8 mouse cellular contexts compared by ENCODE assay signal in the genomic region with DNA sequence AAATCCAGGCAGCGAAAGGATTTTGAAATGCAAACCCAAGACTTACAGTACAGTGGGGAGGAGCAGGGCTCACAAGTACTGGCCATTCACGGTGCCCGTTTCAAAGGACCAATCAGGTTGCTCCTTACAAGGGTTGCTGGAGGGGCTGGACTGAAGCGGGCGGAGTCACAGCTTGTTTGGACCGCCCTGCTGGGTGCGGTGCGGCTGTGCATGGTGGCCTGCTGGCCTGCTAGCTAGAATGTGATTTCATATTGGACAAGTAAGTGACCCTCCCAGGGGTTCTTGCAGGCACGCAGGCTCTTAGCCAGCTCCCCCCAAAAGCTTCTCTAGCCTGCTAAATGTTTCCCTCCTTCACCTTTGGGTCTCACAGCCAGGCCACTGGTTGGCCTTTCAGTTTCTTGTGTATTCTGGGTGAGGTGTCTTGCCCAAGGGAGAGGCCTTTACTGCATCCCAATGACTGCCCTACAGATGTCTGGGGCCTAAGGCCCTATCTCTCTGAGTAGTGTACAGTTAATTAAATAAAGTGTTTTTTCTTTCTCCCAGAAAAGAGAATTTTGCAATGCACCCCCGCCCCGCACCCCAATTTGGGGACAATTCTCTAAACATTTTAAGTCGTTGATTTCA. TPM values are rescaled to one million over a fixed set of nuclear protein-coding genes. Genes with fewer than 3 reads are reported as not detected.
A peak's percentile ranks its signal among the peaks of the same experiment; 100 is the strongest.
DNase-seq lines count a peak whose midpoint lies in the region; ATAC-seq lines count a peak whose summit lies in the region.

A gene (plus strand): TSS at position 175 of the 624 bp plus-strand sequence.

- DNase-seq in CD8-positive naive resting alpha-beta T cell, adult 2 months (ENCODE audit: low read depth in 2 of 2, low spot score in 2 of 2), result peak; percentile 90 to 93
- peak; percentile 86 for DNase-seq in c-Kit-positive CD71-positive TER-119-positive erythroid progenitor cells, embryonic 14.5 days (ENCODE audit: low spot score)
- peak; percentile 95 for DNase-seq in forebrain, embryonic 11.5 days (ENCODE audit: low spot score)
- DNase-seq in kidney, postnatal 14 days, result peak; percentile 97
- peak; percentile 97 for DNase-seq in naive thymus-derived CD4-positive, alpha-beta T cell, adult 2 months (ENCODE audit: low read depth)
- peak; percentile 97 for DNase-seq in splenic B cell, adult 2 months (ENCODE audit: low read depth, low spot score)

- no peak within 1 kb of the TSS; the same call in 1 of the 2 replicates for H3K27ac ChIP-seq in forebrain, embryonic 11.5 days (ENCODE audit: low read depth, low read length)
- H3K27ac ChIP-seq in heart, embryonic 15.5 days, result peak within 1 kb of the TSS; percentile 83
- H3K27ac ChIP-seq in liver, embryonic 12.5 days, result no peak within 1 kb of the TSS

- H3K4me3 ChIP-seq in forebrain, embryonic 11.5 days (ENCODE audit: low read depth, low read length), result peak within 1 kb of the TSS; percentile 32
- peak within 1 kb of the TSS; percentile 51 for H3K4me3 ChIP-seq in heart, embryonic 15.5 days
- peak within 1 kb of the TSS; percentile 45 for H3K4me3 ChIP-seq in liver, embryonic 12.5 days

- peak within 1 kb of the TSS; percentile 50 for H3K4me2 ChIP-seq in forebrain, embryonic 11.5 days (ENCODE audit: low read depth, low read length, severe bottlenecking)
- peak within 1 kb of the TSS; percentile 71 for H3K4me2 ChIP-seq in heart, embryonic 15.5 days
- peak within 1 kb of the TSS; percentile 66 for H3K4me2 ChIP-seq in liver, embryonic 12.5 days

- no peaks in the 10 kb centered on the region for H3K27me3 ChIP-seq in forebrain, embryonic 11.5 days (ENCODE audit: control insufficient read depth, insufficient read depth, low read length)
- no peaks in the 10 kb centered on the region for H3K27me3 ChIP-seq in heart, embryonic 15.5 days
- no peaks in the 10 kb centered on the region for H3K27me3 ChIP-seq in liver, embryonic 12.5 days (replicated peaks)
- no peaks in the 10 kb centered on the region for H3K27me3 ChIP-seq in splenic B cell, adult 2 months (ENCODE audit: control insufficient read depth, insufficient read depth, low read length, poor library complexity, severe bottlenecking)

- peaks cover 6% of the 10 kb centered on the region; the same call in 1 of the 2 replicates for H3K4me1 ChIP-seq in forebrain, embryonic 11.5 days (replicated peaks; ENCODE audit: control insufficient read depth, insufficient read depth, low read length)
- H3K4me1 ChIP-seq in heart, embryonic 15.5 days (replicated peaks), result peaks cover 20% of the 10 kb centered on the region
- H3K4me1 ChIP-seq in liver, embryonic 12.5 days, result peaks cover 13% of the 10 kb centered on the region

- ATAC-seq in forebrain, embryonic 11.5 days (replicated peaks; ENCODE audit: low FRiP score), result peak; percentile 100
- peak; percentile 99 for ATAC-seq in heart, embryonic 15.5 days (replicated peaks; ENCODE audit: insufficient number of reproducible peaks, insufficient read depth, low FRiP score, low read depth)
- peak; percentile 100 for ATAC-seq in liver, embryonic 12.5 days

- no peaks in the 10 kb centered on the region for H3K36me3 ChIP-seq in forebrain, embryonic 11.5 days (ENCODE audit: control insufficient read depth, insufficient read depth, low read length)
- H3K36me3 ChIP-seq in heart, embryonic 15.5 days, result no peaks in the 10 kb centered on the region
- H3K36me3 ChIP-seq in liver, embryonic 12.5 days, result no peaks in the 10 kb centered on the region
- no peaks in the 10 kb centered on the region for H3K36me3 ChIP-seq in splenic B cell, adult 2 months (ENCODE audit: control insufficient read depth, insufficient read depth, low read length, poor library complexity, severe bottlenecking)

- 26% methylated on average over 12 of the region's 12 CpGs for WGBS in forebrain, embryonic 11.5 days
- 24% methylated on average over 12 of the region's 12 CpGs for WGBS in heart, embryonic 15.5 days
- WGBS in liver, embryonic 12.5 days (ENCODE audit: insufficient replicate concordance), result 24% methylated on average over 12 of the region's 12 CpGs

- no peaks in the 10 kb centered on the region for H3K9me3 ChIP-seq in forebrain, embryonic 11.5 days (ENCODE audit: control insufficient read depth, low read length)
- H3K9me3 ChIP-seq in heart, embryonic 15.5 days (replicated peaks), result no peaks in the 10 kb centered on the region
- H3K9me3 ChIP-seq in liver, embryonic 12.5 days (replicated peaks), result no peaks in the 10 kb centered on the region

- peak within 1 kb of the TSS; percentile 60 for H3K9ac ChIP-seq in forebrain, embryonic 11.5 days (ENCODE audit: low read length)
- H3K9ac ChIP-seq in heart, embryonic 15.5 days, result peak within 1 kb of the TSS; percentile 60
- H3K9ac ChIP-seq in liver, embryonic 12.5 days, result peak within 1 kb of the TSS; percentile 32; the same call in 1 of the 2 replicates

RNA-seq across cellular contexts. Expression of the gene that starts here (rescaled TPM):
- 7.1 and 7.7 TPM in 2 replicates for polyA plus RNA-seq in forebrain, embryonic 11.5 days (2014; fragmentation: Nextera tagmentation; extraction: Ambion mirVana)
- 4.5 and 5.9 TPM in 2 replicates for polyA plus RNA-seq in heart, embryonic 15.5 days (2015; fragmentation: Nextera tagmentation; extraction: Ambion mirVana)
- polyA plus RNA-seq in liver, embryonic 12.5 days (2016; fragmentation: Nextera tagmentation; extraction: Ambion mirVana), result 10.2 and 10.4 TPM in 2 replicates
